Mouse (Mus musculus) CD4-positive, CD25-positive, alpha-beta regulatory T cell, adult 4 months (primary cell): Measurements from ENCODE around the gene Sugct. TPM values are rescaled to one million over a fixed set of nuclear protein-coding genes. Genes with fewer than 3 reads are reported as not detected.
"Not testable (repeated sequence)": the region's sequence is repeated elsewhere in the genome, so short reads cannot be mapped to it uniquely, and the experiment has no call there.

Experiments used
- ATAC-seq: one replicate; pipeline ENCODE4 v1.8.0; 2017
- polyA plus RNA-seq, 2 experiments: library from polyadenylated mRNA; unstranded; fragments of 100-300 nt; shearing (Covaris generic); gene quantifications; one replicate each; pipeline ENCODE4 v1.2.1; 2017

Sugct gene
- polyA plus RNA-seq, 2 experiments from 2014 or later: 1.1 TPM; not detected in 1

DNA sequence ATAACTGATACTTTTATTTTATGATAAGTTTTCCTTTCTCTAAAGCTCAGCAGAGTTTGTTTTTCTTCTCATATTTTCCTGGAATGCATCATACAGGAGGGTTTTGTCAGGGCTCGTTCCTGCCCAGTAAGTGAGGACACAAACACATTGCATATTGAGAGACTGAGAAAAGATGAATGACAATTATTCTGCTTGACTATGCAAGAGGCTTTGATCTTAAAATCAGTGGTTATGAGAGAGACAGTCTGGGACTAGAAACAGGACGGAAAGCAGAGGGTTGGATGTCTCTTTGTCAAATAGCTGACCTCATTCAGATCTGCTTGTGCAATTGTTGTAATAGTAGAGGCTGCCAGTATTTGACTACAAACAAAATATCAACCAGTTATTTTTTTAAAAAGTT is 835.4 kb downstream of the Sugct start:
- no peak for ATAC-seq

DNA sequence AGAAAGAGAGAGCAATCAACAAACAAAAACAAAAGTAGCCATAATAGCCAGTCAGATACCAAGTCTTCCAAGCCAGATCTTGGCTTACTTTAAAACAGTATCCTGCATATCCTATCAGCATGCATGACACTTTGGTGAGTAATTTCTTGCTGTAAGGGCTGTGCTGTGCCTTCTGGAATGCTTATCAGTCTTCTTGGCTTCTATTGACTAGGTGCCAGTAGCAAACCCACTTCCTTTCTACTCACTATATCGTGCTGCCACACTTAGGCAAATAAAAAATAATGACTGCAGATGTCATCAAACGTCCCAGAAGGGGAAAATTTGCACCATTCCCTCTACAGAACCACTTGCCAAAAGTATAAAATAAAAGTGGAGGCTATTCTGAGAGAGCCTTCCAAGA is 848.1 kb downstream of the Sugct start:
- no peak for ATAC-seq

DNA sequence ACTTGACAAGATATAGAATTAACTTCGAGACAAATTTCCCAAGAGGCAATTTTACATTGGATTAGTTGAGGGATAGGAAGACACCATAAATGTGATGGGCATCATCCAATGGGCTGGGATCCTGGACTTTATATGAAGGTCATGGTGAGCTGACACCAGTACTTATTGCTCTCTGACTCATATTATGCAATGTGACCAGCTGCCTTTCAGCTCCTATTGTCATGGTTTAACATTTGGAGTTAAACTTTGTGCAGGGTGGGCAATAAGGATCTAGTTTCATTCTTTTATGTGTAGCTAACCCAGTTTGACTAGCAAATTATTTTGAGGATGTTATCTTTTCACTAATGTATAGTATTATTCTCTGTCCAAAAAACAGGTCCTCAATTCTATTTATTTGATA is 854.4 kb downstream of the Sugct start:
- ATAC-seq: no peak

DNA sequence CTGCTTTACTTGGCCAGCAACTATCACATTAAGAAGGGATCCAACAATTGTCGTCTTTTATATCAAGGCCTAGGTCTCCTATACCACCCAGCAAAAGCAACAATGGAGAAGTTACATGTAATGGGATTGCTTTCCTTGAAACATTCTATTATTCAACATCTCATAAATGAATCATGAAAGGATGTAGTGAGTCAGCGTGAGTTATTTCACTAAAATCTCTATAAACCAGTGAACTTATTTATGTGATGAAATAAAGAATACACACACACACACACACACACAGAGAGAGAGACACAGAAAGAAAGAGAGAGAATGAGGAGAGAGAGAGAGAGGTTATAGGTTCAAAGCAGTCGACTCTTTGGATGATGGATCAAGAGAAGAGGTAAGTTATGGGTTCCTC is 856.9 kb downstream of the Sugct start:
- no peak for ATAC-seq

DNA sequence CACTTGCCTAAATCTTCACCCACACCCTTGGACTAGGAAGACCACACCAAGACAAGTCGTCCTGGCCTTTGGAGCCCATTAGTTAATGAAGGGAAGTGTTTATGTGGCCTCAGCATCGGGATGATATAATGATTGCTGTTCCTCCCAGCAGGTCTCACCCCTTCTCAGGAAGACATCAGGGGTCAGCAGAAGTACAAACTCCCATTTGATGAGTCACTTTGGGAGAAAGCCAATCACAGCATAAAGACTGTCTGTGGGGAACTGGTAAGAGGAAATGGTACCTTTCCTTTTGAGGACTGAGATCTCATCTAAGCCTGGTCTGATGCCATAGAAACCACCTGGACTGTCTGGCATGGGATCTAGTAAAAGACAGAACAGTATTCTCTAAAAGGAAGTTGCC is 860.2 kb downstream of the Sugct start:
- ATAC-seq: no peak

DNA sequence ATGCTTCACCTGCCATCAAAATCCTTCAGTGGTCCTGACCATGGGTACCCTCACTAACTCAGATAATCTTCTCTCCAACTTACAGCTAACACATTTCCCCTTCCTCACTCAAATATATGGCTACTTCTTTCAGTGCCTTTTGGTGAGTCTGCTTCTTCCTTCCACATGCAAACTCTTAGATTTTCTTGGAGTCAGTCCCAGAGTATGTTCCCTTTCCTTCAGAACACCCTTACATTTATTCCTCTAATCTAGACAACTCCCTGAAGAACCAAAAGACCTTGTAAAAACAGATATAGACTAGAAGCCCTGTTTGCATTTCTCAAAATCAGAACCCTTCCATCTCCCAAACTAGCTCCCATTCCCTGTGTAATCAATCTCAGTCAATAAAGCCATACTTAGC is 862.3 kb downstream of the Sugct start:
- ATAC-seq: no peak

DNA sequence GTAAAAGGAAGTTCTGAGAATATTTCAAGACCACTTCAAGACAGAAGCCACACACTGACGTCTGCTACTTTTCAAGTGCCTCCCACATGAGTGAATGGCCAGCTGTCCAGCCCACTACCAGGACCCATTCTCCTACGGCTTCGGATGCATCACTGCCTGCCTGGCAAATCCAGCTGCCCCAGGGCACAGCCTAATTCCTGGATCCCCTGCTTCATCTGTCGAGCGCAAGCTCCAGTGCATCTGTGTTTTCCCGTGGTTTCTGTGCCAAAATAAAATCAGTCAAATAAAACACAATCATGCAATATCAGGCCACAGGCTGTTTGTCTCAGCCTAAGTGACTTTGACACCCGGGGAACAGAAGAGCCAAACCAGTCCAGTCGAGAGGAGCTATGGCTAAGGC is 863.5 kb downstream of the Sugct start:
- no peak for ATAC-seq

DNA sequence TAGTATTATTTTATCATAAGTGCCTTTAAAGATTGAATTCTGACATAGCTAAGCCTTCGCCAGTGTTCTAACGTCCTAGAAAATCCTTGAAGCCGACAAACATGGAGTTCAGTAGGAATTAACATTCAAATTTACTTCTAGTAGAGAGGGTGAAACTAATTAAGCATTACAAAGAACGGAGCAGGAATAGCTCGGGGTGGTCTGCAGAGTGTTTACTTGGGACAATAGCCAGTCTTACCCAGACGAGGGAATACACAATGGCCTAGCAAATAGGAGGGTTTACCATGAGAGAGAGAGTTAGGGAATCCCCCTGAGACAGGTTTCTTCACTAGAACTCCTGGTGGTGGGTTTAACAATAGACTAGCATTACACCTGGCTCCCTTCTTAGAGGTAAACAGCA is 865.1 kb downstream of the Sugct start:
- ATAC-seq: not testable (repeated sequence)

DNA sequence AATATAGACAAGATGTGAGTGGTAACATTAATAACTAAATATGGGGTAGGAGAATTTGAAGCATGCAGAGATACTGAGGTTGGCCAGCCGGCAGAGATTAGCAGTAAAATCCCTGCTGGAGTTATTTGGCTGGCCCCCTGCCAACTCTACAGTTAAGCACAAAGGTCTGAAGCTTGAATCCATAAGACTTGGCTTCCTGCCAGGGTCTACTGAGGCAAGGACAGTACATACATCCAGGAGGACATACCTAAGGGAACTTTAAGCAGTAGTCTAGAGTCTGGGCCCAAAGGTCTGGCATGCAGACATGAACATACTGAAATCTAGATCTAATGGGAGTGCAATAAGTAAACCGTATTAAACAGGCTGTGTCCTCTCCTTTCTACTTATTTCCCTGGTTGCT is 865.8 kb downstream of the Sugct start:
- ATAC-seq: no peak

DNA sequence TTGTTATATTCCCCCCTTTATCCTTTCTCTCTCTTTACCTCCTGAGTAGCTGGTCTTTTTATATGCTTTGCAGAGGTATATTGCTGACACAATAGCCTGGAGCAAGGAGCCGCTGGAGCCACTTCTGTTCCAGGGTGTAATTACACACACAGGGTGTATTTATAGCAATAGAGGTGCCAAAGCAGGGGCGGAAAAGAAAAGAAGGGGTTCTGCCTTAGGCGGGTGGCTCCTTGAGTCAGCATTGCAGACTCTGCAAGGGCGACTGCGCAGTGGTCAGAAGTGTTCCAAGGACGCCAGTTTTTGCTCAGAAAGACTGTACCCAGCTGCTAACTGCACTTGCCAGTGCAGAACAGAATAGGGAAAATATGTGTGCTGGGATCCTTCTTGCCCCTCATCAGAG is 869.7 kb downstream of the Sugct start:
- ATAC-seq: no peak

DNA sequence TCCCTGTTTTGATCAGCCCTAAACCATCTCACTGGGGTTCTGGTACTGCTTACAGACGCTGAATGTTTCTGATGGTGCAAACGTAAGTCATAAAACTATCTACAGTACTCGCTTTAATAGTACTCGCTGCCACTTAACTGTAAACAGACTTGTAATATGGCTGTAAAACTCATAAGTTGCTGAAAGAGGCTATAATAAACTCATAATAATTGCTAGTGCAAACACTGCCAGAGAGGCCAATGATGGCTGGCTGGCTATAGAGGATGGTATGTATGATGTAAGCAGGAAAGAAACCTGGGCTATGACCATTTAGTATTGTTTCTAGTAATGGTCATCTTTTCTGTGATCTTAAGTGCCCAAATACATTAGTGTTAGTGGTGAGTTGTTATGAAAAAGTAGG is 873.6 kb downstream of the Sugct start:
- no peak for ATAC-seq

DNA sequence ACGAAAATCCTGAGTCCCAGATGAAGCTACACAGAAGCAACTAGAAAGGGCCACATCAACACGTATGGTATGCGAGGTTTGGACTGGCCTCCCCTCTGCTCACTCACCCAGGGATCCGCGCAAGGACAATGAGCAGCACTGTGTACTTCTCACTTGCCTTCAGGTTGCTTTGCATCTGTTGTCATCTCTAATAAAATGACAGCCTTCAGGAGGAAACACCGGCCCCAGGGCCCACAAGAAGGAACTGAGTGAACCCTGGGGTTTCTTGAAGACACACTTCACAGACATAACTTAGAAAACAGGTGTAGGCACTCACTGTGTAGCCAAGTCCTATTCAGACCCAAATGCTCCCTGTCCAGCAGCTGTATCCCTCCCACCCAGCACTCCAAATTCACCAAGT is 877.9 kb downstream of the Sugct start:
- ATAC-seq: no peak

DNA sequence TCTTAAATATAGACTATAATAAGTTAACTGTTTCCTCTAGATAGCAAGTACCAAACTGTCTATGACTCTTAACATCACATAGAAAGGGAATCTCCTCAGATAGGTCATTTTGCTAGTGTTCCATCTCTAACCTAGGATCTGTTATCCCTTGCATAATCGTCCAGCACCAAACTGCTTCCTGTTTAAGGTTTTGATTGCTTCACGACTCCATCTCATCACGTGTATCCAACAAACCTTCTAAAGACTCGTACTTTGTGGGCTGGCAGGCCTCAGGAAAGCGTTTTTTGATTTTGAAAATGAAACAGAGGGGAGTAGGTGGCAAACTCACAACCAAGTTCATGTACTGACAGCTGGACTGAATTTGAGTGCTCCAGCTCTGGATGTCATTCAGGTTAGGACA is 878.6 kb downstream of the Sugct start:
- no peak for ATAC-seq

DNA sequence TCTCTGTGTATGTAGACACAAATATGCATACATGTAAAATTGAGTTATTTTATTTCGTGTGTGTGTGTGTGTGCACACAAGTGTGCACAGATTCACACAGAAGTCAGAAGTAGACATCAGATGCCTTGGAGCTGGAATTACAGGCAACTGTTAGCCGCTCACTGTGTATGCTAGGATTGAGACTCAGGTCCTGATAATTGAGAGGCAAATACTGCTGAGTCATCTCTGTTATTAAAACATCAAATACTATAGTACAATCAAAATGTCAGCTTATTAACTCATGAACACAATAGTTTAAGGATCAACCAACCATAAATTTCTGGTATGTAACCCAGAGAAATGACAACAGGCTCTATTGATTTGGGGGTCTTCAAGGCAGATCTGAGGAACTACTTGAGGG is 883.1 kb downstream of the Sugct start:
- no peak for ATAC-seq

Other genes with a start within 250 kb of the Sugct start
- gene Mplkip, start 361 bp downstream of the Sugct start, polyA plus RNA-seq: 10 to 100 TPM; 11.5 to 20.3 TPM
- gene Cdk13, start 109.5 kb upstream of the Sugct start, polyA plus RNA-seq: 10 to 100 TPM; 26.7 to 28.0 TPM
- gene Rala, start 248.7 kb upstream of the Sugct start, polyA plus RNA-seq: 1 to 10 TPM; 3.8 to 5.1 TPM